Mouse (Mus musculus): ENCODE data around the gene Gm20388. TPM values are rescaled to one million over a fixed set of nuclear protein-coding genes. Genes with fewer than 3 reads are reported as not detected.

The Gm20388 gene
- total RNA-seq, 2 experiments from 2014 or later, result 1.9 to 2.0 TPM

DNA sequence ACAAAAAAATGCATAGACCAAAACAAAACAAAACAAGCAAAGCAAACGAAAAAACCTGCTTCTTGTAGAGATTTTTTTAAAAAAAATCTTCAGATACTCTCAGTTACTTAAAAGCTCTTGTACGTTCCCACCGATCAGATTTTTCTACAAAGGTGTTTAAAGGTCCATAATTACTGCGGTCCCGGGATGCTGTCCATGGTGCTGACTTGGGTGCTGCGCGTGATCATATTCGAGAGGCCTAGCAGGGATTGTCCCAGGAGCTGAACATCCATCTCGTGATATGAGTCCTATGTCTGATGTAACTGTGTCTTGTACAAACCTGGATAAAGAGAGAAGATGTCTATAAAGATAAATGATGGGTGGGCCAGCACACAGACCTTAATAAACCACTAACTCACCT lies 3927.9 kb downstream of the Gm20388 start:
- DNase-seq, result peak; percentile 47

DNA sequence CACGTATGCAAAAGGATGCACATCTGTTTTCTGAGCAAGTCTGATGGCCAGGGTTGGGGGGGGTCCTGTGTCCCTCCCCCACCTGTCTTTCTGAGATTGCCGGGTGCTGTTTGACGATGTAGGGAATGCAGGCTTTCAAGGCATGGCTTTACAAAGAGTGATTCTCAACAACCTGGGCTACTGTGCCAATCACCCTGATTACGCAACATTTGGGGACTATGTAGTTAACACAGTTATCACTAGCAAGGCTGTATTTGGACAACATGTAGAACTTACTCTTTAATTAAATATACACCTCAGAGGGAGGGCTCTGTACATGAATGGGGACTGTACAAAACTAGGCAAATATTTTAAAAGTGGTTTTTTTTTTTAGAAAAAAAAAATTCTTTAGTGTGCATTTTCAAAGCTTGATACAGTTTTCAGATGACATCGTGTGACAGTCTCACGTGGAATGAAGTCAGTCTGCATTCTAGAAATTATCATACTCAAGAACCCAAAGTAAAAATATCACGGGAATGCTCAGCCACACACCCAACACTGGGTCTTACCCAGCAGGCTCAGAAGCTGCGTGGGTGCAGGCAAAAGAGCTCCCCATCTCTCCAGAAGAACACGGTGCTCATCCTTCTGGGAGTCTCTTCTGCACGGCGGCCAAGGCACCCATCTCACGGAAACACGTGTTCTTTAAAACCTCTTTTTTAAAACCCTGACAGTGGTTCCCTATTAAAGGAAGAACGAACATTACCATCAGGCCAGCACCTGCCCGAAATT lies 3930.1 kb downstream of the Gm20388 start:
- no peak for DNase-seq

DNA sequence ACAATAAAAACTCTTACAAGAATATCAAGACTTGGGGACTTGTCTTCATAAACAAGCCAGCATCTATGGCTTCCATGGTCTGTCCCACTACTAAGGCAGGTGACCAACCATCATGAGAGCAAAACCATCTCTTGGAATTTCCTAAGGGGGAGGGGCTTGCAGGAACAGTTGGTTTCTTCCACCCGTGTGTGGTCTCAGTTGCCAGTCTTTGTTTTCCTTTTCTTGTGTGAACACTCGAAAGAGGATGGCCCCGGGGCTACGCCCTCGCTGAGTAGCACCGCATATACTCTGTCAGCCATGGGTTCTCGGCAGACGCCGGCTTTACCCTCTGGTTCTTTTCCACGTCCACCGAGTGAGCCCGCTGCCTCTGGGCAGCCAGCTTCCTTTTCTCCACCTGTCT lies 3931.4 kb downstream of the Gm20388 start:
- no peak for DNase-seq

DNA sequence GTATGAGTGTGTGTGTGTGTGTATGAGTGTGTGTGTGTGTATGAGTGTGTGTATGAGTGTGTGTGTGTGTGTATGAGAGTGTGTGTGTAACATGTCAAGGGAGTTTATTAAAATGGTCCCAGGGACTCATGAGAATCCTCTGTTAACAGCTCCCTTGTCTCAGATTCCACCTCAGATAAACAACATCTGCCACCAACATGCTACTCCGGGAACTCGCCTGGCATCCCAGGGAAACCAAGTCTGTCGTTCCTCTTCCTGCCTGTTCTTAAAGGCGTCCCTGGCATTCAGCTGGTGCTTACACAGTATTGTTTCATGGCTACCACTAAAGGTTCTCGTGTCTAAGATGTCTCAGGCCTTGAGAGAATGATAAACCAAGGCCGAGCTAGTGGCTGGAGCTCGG lies 3933.7 kb downstream of the Gm20388 start:
- DNase-seq, result no peak

DNA sequence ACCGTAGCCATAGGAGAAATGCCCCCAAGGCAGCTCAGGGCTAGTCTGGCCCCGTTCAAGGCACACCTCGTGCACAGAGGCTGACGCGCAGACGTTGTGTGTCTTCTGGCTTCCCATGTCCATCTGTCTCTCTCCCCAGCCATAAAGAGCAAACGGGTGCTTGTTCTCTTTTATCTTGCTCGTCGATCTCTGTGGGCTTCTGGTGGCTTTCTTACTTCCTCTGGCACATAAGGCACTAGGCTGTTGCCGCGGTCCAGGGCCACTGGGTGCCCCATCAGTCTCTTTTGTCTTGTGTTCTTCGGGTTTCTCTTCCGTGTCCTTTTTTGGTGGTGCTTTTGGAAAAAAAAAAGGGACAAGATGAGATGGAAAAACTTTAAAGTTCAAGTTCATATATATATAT lies 3934.5 kb downstream of the Gm20388 start:
- no peak for DNase-seq

DNA sequence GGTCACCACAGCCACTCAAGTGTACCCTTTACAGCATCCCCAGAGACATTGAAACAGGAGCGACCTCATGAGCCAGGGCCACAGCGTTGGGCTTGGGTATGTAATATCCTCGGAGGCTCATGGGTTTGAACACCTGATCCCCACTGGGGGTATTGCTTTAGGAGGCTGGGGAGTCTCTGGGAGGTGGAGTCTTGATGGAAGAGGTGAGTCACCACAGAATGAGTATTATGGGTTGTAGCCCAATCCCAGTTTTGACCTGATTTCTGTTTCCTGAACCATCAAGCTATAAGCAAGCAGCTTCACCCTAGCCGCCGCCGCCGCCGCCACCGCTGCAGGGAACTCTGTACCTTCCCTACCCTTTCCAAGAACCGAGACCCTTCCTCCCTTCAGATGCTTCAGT lies 3935.3 kb downstream of the Gm20388 start:
- DNase-seq, result no peak

DNA sequence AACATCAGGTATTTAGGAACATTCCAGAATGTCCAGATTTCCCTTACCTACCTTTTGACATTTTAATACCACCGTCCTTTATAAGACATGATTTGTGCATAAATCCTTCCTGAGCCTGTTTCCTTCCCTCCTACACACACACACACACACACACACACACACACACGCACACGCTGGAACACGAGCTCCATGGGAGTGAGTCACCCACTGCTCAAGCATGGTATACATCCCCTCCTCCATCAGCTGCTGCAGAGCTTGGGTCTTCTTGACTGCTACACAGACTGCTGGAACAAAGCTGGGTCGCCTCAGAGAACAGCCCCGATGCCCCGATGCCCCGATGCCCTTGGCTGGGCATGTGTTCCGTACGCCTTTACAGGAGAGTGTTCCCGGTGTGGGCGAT lies 3935.9 kb downstream of the Gm20388 start:
- no peak for DNase-seq

DNA sequence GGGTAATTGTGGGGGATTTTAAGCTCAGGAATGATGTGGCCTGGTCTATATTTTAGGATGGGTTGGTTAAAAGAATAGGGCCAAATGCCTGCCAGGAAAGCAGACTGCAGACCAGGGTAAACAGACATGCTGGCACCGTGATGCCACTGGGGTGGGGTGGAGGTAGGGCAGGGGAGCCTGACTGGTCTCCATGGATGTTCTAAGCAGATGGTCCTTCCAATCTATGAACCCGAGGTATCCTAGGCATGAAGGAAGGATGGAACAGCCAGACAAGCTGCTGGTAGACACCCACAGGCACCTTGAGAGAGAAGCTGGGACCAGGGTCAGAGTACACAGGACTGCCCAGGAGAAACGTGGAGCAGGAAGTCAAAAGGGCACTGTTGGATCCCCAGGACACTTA lies 3936.9 kb downstream of the Gm20388 start:
- no peak for DNase-seq

DNA sequence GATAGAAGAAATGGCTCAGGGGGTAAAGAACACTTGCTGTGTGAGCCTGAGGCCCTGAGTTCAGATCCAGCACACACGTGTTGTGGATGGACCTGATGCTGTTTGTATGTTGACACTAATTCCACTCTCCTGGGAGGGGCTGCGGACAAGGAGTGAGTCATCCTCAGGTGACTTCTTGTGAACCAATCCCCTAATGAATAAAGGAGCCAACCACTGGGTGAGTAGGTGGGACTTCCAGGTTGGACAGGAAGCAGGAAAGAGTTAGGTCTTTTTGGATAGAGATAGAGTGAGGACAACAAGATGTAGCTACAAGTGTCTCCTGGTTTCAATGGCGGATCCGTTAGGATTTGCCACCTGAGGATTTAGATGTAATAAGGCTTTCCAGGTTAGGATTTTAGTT lies 3938.7 kb downstream of the Gm20388 start:
- no peak for DNase-seq

DNA sequence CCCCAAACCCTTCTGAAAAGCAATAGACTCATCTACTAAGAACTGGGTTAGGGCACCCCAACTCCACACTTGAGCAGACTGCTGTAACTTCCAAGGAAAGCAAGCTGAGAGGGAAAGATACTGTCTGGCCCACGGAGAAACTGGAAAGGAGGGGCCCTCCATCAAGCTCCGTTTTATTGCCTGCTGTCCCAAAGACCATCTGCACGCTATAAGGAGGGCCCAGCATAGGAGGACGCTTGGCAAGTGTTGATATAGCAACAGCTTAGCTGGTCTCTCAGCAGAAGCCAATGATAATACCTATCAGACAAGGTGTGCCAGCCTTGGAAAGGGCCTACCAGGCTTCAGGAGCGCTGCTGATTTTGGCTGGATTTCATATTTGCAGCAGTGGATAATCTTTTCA lies 3940.9 kb downstream of the Gm20388 start:
- no peak for DNase-seq

DNA sequence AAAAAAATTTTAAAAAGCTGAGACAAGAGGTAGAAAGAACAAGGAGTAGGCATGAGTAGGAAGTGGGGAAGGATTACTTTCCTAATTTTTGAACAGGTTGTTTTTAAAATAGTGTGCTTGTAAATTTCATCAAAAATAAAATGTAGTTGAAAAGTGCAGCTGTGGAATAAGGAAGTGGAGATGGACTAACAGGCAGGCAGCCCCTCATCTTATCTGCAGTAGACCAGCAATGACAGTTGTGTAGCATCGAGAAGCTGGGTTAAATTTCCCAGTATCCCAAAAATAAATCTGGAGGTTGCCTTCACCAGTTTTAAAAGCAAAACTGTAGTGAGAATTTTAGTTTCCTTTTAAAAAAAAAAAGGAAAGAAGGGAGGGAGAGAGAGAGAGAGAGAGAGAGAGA lies 3943.6 kb downstream of the Gm20388 start:
- DNase-seq, result no peak

DNA sequence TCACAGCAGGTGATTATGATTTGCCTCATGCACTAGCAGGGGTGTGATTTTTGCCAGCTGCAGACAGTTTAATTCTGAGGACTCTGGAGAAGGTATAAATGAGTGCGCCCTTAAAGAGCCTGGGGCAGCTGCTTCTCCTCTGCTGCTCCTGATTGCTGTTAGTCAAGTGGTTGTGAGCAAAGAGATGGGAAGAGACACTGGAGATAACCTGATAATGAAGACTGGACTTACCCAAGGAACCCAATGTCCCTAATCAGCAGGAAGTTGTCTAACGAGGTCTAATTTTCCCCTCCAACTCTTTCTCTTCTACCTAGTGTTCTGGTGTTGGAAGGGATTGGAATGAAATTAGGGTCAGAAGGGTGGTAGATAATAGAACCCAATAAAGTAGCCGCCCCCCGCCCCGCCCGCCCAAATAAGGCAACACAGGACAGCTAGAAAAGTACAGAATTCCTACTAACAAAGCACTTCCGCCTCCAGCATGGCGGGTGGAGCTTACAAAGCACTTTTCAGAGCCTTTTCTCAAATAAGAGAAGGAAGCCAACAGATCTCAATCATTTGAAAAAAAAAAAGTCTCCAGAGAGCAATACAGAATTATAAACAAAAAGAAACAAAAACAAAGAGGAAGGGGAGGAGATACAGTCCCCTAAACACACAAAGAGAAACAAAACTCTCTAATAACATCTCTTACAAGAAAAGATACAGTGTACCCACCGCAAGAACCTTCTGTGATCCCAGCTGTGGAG lies 3944.3 kb downstream of the Gm20388 start:
- no peak for DNase-seq

DNA sequence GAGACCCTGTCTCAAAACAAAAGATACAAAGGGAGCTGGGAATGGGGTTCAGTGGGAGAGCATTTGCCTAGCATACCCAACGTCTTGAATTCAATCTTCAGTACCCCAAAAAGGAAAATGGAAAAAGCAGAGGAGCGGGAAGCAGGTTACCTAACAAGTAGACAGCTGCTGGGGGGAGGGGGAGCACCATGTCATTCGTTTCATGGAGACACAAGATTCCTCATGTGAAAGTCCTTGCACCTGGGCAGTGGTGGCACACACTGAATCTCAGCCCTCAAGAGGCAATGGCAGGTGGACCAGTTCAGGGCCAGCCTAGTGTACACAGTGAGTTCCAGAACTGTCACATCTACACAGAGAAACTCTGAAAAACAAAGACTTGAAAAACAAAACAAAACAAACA lies 3946.7 kb downstream of the Gm20388 start:
- no peak for DNase-seq

DNA sequence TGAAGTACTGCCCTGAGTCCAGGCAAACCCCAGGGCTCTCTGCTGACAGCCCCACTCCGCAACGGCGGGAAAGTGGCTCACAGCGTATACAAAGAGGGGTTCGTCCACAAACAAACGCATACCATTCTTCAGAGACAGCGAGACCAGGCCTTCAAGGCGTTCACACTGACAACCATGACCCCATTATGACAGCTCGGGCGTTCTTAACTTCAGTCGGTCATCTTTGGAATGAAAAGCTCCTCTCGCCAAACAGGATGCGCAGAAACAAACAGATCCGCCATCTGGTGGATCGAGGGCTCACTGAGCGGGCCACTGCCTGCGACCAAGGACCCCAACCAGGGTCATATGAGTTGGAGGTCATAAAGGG lies 3947.9 kb downstream of the Gm20388 start:
- no peak for DNase-seq

DNA sequence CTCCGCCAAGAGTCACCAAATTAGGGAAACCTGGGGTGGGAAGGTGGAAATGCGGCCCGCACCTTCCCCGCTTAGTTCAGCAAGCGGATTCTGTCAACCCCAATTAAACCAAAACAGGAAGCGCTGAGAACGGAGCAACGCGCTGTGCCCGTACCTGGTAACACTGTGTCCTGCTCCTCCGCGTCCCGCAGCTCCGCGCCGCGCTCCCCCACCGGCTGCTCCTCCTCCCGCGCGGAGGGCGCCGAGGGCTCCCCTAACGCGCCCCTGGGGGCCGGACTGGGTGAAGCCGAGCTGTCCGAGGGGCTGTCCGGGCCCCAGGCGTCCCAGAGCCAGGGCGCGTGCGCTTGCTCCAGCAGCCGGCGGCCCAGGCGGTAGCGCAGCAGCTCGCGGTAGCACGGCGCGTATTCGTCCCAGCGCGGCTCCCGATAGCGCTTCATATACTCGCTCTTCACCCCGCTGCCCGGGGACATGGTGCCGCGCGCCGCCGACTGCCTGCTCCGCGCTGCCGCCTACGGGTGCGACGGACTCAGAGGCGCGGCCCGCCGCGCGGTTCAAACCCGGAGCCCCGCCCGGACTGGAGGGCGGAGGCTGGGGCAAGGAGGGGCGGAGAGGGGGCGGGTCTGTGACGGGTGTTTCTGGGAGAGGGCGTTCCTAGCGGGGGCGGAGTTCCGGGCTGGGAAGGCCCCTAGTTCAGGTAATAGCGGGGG lies 3948.5 kb downstream of the Gm20388 start:
- DNase-seq, result peak; percentile 96

DNA sequence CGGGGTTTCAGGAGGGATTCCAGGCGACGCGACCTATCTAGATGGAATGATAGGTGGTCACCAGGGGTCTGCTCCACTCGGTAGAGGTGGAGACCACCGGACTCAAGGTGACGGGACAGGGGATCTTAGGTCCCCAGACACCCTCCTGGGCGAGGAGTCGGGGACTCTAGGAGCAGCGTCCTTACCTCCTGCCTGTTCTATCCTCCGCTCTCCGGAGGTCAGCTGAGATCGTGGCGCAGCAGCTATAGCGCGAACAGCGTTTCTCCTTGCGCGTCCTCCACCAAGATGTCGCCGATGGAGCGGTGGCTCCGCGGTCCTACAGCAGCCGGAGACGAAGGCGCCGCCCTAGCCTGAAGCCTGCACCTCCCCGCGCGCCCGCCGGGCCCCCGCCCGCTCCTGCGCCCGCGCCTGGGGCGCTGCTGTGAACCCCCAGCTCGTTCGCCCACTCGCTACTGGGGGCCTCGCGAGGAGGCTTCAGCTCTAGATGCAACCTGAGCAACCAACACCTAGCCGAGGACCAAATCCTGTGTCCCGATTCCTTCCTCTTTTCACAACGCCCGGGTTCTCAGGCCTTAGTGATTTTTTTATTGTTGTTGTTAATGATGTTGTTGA lies 3949.1 kb downstream of the Gm20388 start, which contains the start of gene Ccsap:
TSS of gene Ccsap (minus strand) at position 562 of the 612 bp plus-strand sequence.
- DNase-seq, result peak; percentile 63

DNA sequence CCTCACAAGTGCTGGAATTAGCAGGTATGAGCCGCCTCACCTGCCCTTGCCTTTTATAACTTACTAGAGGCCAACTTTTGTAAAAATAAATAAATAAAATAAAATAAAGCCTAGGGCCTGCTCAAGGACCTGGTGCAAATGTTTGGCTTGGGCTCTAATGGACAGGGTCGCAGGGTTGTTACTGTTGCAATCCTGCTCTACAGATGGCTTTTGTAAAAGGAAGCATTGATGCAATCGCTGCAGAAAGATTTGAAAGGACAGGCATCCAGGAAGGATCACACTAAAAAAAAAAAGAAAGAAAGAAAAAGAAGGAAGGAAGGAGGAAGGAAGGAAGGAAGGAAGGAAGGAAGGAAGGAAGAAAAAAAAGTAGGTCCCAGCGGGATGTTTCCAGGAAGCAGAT lies 3949.7 kb downstream of the Gm20388 start:
- no peak for DNase-seq

DNA sequence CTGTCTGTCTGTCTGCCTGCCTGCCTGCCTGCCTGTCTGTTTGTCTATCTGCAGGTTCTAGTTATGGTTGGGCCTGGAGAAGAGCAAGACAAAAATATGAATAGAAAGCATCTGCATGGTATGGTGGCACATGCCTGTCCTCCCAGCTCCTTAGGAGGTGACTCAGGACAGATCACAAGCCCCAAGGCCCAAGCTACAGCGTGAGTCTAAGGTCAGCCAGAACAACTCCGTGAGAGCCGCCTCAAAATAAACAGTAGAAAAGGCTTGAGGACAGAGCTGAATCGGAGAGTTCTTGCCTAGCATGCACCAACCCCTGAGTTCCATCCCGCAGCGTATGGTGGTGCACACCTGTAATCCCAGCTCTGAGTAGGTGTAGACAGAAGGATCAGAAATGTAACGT lies 3955.1 kb downstream of the Gm20388 start:
- no peak for DNase-seq

DNA sequence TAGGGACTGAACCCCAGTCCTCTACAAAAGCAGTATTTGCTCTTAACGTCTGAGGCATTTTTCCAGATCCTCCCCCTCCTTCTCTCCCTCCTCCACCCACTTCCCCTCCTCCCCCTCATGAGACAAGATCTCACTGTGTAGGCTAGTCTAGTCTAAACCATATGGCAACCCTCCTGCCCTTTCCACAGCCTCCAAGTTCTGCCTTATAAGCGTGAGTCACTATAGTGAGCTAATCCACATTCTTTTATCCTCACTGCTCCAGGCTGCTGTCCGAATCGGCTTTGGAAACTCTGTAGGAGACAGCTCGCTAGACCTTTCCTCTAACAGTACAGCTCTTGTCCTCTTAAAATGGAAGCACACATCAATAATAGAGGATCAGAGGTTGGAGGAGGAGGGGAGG lies 3956.3 kb downstream of the Gm20388 start:
- no peak for DNase-seq

DNA sequence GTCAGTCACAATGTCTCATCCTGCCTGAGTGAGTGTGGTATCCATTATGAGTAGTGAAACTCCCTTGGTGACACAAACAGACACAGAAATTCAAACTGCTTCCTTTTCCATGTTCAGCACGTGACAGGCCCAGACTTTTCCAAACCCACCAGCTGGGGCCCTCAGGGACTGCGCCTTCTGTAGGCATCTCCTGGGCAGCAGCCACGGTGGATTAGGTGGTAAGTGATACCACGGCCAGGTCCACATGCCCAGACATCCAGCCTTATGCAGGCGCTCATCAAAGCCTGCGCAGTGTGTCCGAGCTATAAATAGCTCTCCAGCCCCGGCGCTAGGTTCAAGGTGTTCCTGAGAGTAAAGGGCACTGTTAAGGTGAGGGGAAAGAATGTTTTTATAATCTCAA lies 3961.4 kb downstream of the Gm20388 start:
- DNase-seq, result no peak

DNA sequence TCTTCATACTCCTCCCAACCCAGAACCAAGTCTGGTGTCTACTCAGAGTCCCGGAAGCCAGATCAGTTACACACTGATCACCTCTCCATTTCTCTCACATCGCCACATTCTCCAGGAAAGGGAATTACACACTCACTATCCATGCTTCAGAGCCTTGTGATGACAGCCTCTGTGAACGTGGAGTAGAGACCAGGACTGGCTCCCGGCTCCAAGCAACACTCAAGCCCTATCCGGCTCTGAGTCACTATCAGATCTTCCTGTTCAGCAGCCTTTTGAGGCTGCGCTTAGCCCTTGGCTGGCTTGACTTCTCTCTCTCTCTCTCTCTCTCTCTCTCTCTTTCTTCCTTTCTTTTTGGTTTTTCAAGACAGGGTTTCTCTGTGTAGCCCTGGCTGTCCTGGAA lies 3962.7 kb downstream of the Gm20388 start:
- DNase-seq, result no peak

DNA sequence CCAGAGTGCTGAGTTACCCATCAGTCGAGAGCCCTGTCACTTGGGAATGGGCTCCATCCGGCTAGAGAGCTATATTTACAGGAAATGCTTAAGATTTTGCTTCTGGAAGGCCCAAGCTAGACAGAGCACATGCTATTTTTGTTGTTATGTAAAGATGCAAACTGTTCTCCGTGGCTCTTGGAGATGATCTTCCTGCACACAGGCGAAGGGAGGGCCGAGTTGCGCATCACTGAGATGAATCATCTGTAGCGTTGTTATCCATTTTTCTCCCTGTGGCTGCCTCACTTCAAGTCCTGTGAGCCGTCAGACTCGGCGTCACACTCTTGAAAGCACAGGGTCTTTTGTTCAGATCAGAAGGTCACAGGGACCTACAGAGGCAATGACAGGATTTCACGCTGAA lies 3963.7 kb downstream of the Gm20388 start:
- no peak for DNase-seq

DNA sequence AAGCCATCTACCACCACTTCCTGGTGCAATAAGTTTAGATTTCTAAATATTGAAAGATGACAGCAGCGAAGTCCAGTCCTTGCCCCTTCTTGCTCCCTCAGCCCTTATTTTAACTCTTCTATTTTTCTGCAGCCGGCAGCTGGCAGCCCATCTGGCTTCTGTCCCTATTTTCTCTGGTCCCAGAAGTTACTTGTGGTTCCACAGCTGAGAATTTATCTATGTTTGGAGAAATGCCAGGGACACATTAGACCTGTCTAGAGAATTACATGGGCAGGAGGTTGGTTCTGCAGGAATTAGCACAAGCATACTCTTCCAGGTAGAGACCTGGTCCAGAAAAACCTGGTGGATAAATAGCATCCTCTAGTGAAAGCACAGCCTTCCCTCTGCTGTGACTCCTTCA lies 3967.2 kb downstream of the Gm20388 start:
- DNase-seq, result no peak
